Mouse (Mus musculus): ENCODE measurements at regions not wholly inside any gene's neighbourhood (a gene's known extent, or its start where the extent isn't known, plus 50 kb on each side); places are given as distances from the start of the nearest gene placed in this dataset.

GRCm38 (mm10) chr1:184402985-184403384 is 329.4 kb downstream of the Hlx start:
- DNase-seq (ENCODE audit: low spot score in 2 of 2), result no peak

- DNase-seq (ENCODE audit: low spot score in 2 of 2), result peak; percentile 67 to 70
Measured at GRCm38 (mm10) chr1:184395215-184395614, 337.2 kb downstream of the Hlx start.

- DNase-seq (ENCODE audit: low spot score in 2 of 2), result no peak
Measured at GRCm38 (mm10) chr1:184394559-184395194, 337.7 kb downstream of the Hlx start.

GRCm38 (mm10) chr1:184384088-184384823 is 348.2 kb downstream of the Hlx start:
- no peak for DNase-seq (ENCODE audit: low spot score in 2 of 2)

- no peak for DNase-seq (ENCODE audit: low spot score in 2 of 2)
Measured at GRCm38 (mm10) chr1:184378665-184379064, 344.6 kb upstream of the 1700056E22Rik start.

GRCm38 (mm10) chr1:184365026-184365425 is 330.9 kb upstream of the 1700056E22Rik start:
- DNase-seq (ENCODE audit: low spot score in 2 of 2), result no peak

- DNase-seq (ENCODE audit: low spot score in 2 of 2), result no peak
Measured at GRCm38 (mm10) chr1:184358226-184358568, 324.1 kb upstream of the 1700056E22Rik start.

GRCm38 (mm10) chr1:184357474-184358225 is 323.5 kb upstream of the 1700056E22Rik start:
- no peak for DNase-seq (ENCODE audit: low spot score in 2 of 2)

GRCm38 (mm10) chr1:184353832-184354449 is 319.8 kb upstream of the 1700056E22Rik start:
- DNase-seq (ENCODE audit: low spot score in 2 of 2), result no peak

- DNase-seq (ENCODE audit: low spot score in 2 of 2), result no peak
Measured at GRCm38 (mm10) chr1:184351760-184352159, 317.7 kb upstream of the 1700056E22Rik start.

GRCm38 (mm10) chr1:184344829-184345228 is 310.7 kb upstream of the 1700056E22Rik start:
- no peak for DNase-seq (ENCODE audit: low spot score in 2 of 2)

- DNase-seq (ENCODE audit: low spot score in 2 of 2), result no peak
Measured at GRCm38 (mm10) chr1:184335952-184336351, 301.9 kb upstream of the 1700056E22Rik start.

- no peak for DNase-seq (ENCODE audit: low spot score in 2 of 2)
Measured at GRCm38 (mm10) chr1:184335281-184335680, 301.2 kb upstream of the 1700056E22Rik start.

- DNase-seq (ENCODE audit: low spot score in 2 of 2), result no peak
Measured at GRCm38 (mm10) chr1:184334818-184335217, 300.7 kb upstream of the 1700056E22Rik start.

- no peak for DNase-seq (ENCODE audit: low spot score in 2 of 2)
Measured at GRCm38 (mm10) chr1:184333086-184333485, 299.0 kb upstream of the 1700056E22Rik start.

- no peak for DNase-seq (ENCODE audit: low spot score in 2 of 2)
Measured at GRCm38 (mm10) chr1:184330516-184331350, 296.6 kb upstream of the 1700056E22Rik start.

- DNase-seq (ENCODE audit: low spot score in 2 of 2), result no peak
Measured at GRCm38 (mm10) chr1:184326191-184326590, 292.1 kb upstream of the 1700056E22Rik start.

GRCm38 (mm10) chr1:184324234-184324633 is 290.1 kb upstream of the 1700056E22Rik start:
- DNase-seq (ENCODE audit: low spot score in 2 of 2), result no peak

- DNase-seq (ENCODE audit: low spot score in 2 of 2), result no peak
Measured at GRCm38 (mm10) chr1:184320521-184321177, 286.5 kb upstream of the 1700056E22Rik start.

- no peak for DNase-seq (ENCODE audit: low spot score in 2 of 2)
Measured at GRCm38 (mm10) chr1:184310185-184310815, 276.2 kb upstream of the 1700056E22Rik start.

All from adrenal gland, adult 18-20 months (tissue).